Comparison of ENCODE assay signal across 16 mouse cellular contexts in genomic region chrX:103653021-103653420, GRCm38 (mm10). TPM values are rescaled to one million over a fixed set of nuclear protein-coding genes. Genes with fewer than 3 reads are reported as not detected.
A peak's percentile ranks its signal among the peaks of the same experiment; 100 is the strongest.
DNase-seq lines count a peak whose midpoint lies in the region; ATAC-seq and TF ChIP-seq lines count a peak whose summit lies in the region.
"Had no signal": no experiment of that assay in that cellular context is flagged by ENCODE, and none has a peak within 500 bp of the region (broad histone marks: within the 10 kb centered on the region; RNA-seq: fewer than 3 reads in every experiment).

No protein-coding gene starts in this region.

- DNase-seq in Muller cell, postnatal 12 days (ENCODE audit: inconsistent ontology term), result peak; percentile 3
- DNase-seq in kidney, postnatal 10 days, result peak; percentile 78
- DNase-seq in retina, embryonic 14.5 days (ENCODE audit: low spot score), result no peak
- no peak for DNase-seq in heart, postnatal 25 days (ENCODE audit: low spot score)
- DNase-seq: adrenal gland, adult 8-10 months had no signal

- intact Hi-C loops in heart, postnatal 25 days (cut with DNase I), result no loop called here

- no peak for TF ChIP-seq EP300 in ES-Bruce4 (IDR thresholded peaks at IDR 0.05; ENCODE audit: insufficient read depth, low read depth, low read length)

- H3K27ac ChIP-seq in ES-Bruce4 (ENCODE audit: insufficient read depth, low read length), result 0 out of 2 replicates have a peak overlapping the region, but pooled peaks have one; percentile 51
- H3K27ac ChIP-seq in embryonic fibroblast, embryonic 13.5 days (ENCODE audit: insufficient read depth, low read length), result peak overlapping the region; percentile 71
- no peak overlapping the region for H3K27ac ChIP-seq in midbrain, embryonic 13.5 days
- H3K27ac ChIP-seq: embryonic facial prominence, embryonic 12.5 days; heart, embryonic 13.5 days; hindbrain, embryonic 15.5 days; limb, embryonic 15.5 days had no signal

- H3K4me3 ChIP-seq in ES-Bruce4 (ENCODE audit: low read depth, low read length), result no peak overlapping the region
- no peak overlapping the region for H3K4me3 ChIP-seq in embryonic fibroblast, embryonic 13.5 days (ENCODE audit: insufficient read depth, low read length)
- H3K4me3 ChIP-seq in midbrain, embryonic 13.5 days (replicated peaks), result no peak overlapping the region
- H3K4me3 ChIP-seq: embryonic facial prominence, embryonic 12.5 days; heart, embryonic 13.5 days; hindbrain, embryonic 15.5 days; limb, embryonic 15.5 days had no signal

- no peaks in the 10 kb centered on the region for H3K4me1 ChIP-seq in ES-Bruce4 (ENCODE audit: control insufficient read depth, insufficient read depth, low read length)
- no peaks in the 10 kb centered on the region for H3K4me1 ChIP-seq in embryonic fibroblast, embryonic 13.5 days (ENCODE audit: control insufficient read depth, insufficient read depth, low read length)
- no peaks in the 10 kb centered on the region for H3K4me1 ChIP-seq in midbrain, embryonic 13.5 days (replicated peaks)
- H3K4me1 ChIP-seq: embryonic facial prominence, embryonic 12.5 days; heart, embryonic 13.5 days; hindbrain, embryonic 15.5 days; limb, embryonic 15.5 days had no signal

- ATAC-seq in midbrain, embryonic 13.5 days, result no peak

- TF ChIP-seq CTCF in ES-Bruce4 (IDR thresholded peaks at IDR 0.05; ENCODE audit: low read depth, low read length), result no peak
- TF ChIP-seq CTCF in embryonic fibroblast, embryonic 13.5 days (IDR thresholded peaks at IDR 0.05; ENCODE audit: borderline replicate concordance, insufficient read depth, low read length), result no peak

- 19% methylated on average over 2 of the region's 2 CpGs for WGBS in midbrain, embryonic 13.5 days

- H3K27me3 ChIP-seq in ES-Bruce4 (ENCODE audit: control insufficient read depth, insufficient read depth, low read length, poor library complexity, severe bottlenecking), result no peaks in the 10 kb centered on the region
- peaks cover 52% of the 10 kb centered on the region for H3K27me3 ChIP-seq in midbrain, embryonic 13.5 days
- H3K27me3 ChIP-seq: embryonic facial prominence, embryonic 12.5 days; limb, embryonic 15.5 days had no signal

- H3K9me3 ChIP-seq in ES-Bruce4 (replicated peaks; ENCODE audit: control insufficient read depth, insufficient read depth, low read length, poor library complexity, severe bottlenecking), result no peaks in the 10 kb centered on the region
- H3K9me3 ChIP-seq in midbrain, embryonic 13.5 days, result no peaks in the 10 kb centered on the region
- H3K9me3 ChIP-seq: embryonic facial prominence, embryonic 12.5 days; G1E; heart, embryonic 13.5 days; hindbrain, embryonic 15.5 days; limb, embryonic 15.5 days had no signal

- H3K4me2 ChIP-seq in midbrain, embryonic 13.5 days (replicated peaks), result no peak overlapping the region
- H3K4me2 ChIP-seq: embryonic facial prominence, embryonic 12.5 days; heart, embryonic 13.5 days; hindbrain, embryonic 15.5 days; limb, embryonic 15.5 days had no signal

- H3K9ac ChIP-seq in ES-Bruce4 (ENCODE audit: low read depth, poor library complexity, severe bottlenecking), result no peak overlapping the region
- no peak overlapping the region for H3K9ac ChIP-seq in midbrain, embryonic 13.5 days (replicated peaks)
- H3K9ac ChIP-seq: embryonic facial prominence, embryonic 12.5 days; heart, embryonic 13.5 days; hindbrain, embryonic 15.5 days; limb, embryonic 15.5 days had no signal

- TF ChIP-seq POLR2A in ES-Bruce4 (IDR thresholded peaks at IDR 0.05; ENCODE audit: insufficient read depth, low read length), result no peak
- TF ChIP-seq POLR2A in embryonic fibroblast, embryonic 13.5 days (IDR thresholded peaks at IDR 0.05; ENCODE audit: low read depth, low read length), result no peak

- no peaks in the 10 kb centered on the region for H3K36me3 ChIP-seq in ES-Bruce4 (ENCODE audit: control insufficient read depth, insufficient read depth, low read length, poor library complexity, severe bottlenecking)
- H3K36me3 ChIP-seq in midbrain, embryonic 13.5 days, result no peaks in the 10 kb centered on the region
- H3K36me3 ChIP-seq: embryonic facial prominence, embryonic 12.5 days; G1E; heart, embryonic 13.5 days; hindbrain, embryonic 15.5 days; limb, embryonic 15.5 days had no signal

RNA-seq across cellular contexts. Expression of gene Zcchc13, which starts 22.6 kb away (rescaled TPM):
- polyA plus RNA-seq in ES-Bruce4 (2011; ENCODE audit: insufficient read depth, insufficient read length, low read depth, missing spikeins), result not detected in 2 replicates
- polyA plus RNA-seq in embryonic fibroblast, embryonic 13.5 days (2011; ENCODE audit: insufficient read length, low read depth, missing spikeins), result not detected in 2 replicates
- not detected for total RNA-seq in heart, postnatal 25 days (2021)
- not detected in 2 replicates for polyA plus RNA-seq in midbrain, embryonic 13.5 days (2015; fragmentation: Nextera tagmentation; extraction: Ambion mirVana)
- total RNA-seq: adrenal gland, adult 8-10 months; G1E; layer of hippocampus, postnatal 14 days; megakaryocyte-erythroid progenitor cell, adult 5-6 weeks had no signal
- polyA plus RNA-seq: embryonic facial prominence, embryonic 12.5 days; G1E; heart, embryonic 13.5 days; hindbrain, embryonic 15.5 days; limb, embryonic 15.5 days; neural tube, embryonic 11.5 days had no signal

Comparison
In these comparisons a context has a peak if more than half of its experiments do, and no peak if none do; other contexts are left out.
1. DNase-seq: peak in Muller cell, postnatal 12 days (single experiment) and kidney, postnatal 10 days (single experiment); none in retina, embryonic 14.5 days (single experiment) and heart, postnatal 25 days (single experiment).